Mouse (Mus musculus) megakaryocyte, adult 5-6 weeks (primary cell): Measurements from ENCODE around the gene Dnah17. TPM values are rescaled to one million over a fixed set of nuclear protein-coding genes. Genes with fewer than 3 reads are reported as not detected.
A peak's percentile ranks its signal among the peaks of the same experiment; 100 is the strongest.

ENCODE experiments used
- ATAC-seq: 2 replicates; pipeline ENCODE4 v1.8.0; 2016; ENCODE audit warnings: mild to moderate bottlenecking, inconsistent platforms; ENCODE audit not compliant: poor library complexity, severe bottlenecking
- total RNA-seq, 2 experiments: library from RNA; stranded (forward) in 1 of 2; stranded (reverse) in 1 of 2; fragments of 153-499, 151-499 nt in 1 of 2; fragments of 221-1000, 200-1000 nt in 1 of 2; gene quantifications; 2 replicates each; pipeline versions ENCODE4 v1.2.3 to v1.2.4; 2015 to 2017

The Dnah17 gene
- total RNA-seq, 2 experiments from 2014 or later = under 0.01 TPM

DNA sequence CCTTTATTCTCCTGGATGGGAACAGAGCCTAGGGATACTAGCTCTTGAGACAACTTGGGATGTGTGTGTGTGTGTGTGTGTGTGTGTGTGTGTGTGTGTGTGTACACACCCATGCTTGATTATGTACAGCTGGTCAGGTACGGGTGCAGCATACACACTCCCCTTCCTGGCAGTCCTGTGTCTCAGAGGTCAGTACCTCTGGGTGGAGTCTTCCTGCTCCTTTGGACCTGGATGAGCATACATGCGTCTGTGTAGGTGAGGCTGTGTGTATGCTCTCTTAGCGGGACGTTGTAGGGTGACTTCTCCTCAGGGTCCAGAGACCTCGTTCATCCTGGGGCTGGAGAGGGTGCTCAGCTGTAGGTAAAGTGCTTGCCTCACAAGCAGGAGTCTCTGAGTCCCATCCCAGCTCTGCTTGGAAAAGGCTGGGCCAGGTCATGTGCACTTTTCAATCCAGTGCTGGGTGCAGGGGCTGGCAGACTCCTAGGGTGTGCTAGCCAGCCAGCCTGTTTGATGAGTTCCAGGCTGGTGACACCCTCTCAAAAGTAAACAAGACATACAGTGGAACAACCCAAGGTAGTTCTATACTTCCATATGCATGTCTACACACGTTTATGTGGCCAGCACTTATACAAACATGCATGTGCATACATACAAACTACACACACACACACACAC lies 131.0 kb downstream of the Dnah17 start:
- no peak for ATAC-seq

DNA sequence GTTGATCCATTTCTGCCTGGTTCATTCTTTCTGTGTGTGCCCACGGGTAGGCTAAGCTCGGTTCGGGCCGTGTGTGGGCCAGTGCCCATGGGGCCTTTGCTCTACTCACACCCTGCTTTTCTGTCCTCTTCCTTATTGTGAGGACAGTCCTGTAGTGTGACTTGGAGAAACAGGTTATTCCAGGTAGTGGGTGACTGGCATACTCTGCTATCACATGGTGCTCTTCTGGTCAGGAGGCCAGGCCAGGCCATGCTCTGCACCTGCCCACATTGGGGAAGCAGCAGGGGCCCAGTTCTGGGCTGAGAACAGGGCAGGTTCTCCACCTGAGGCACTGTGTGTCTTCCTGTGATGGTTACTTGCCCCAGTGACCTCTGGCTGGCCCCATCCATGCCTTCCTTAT lies 132.1 kb downstream of the Dnah17 start:
- ATAC-seq = no peak

DNA sequence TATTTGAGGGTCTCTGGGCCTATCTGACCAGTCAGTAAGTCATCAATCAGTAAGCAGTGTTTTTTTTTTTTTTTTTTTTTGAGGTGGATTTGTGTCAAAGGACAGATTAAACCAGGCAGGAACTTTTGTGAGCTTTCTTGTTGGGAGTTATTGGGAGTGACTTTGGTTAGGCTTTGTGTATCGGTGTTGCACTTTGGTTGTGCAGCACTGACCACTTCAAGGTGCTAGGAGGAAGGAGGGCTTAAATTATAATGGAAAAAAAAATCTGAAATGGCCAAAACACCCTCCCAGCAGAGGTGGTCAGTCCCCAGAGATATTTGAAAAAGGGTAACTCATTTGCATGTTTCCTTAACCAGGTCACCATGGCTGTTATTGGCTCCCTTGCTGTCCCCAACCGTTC lies 133.3 kb downstream of the Dnah17 start:
- ATAC-seq = no peak

DNA sequence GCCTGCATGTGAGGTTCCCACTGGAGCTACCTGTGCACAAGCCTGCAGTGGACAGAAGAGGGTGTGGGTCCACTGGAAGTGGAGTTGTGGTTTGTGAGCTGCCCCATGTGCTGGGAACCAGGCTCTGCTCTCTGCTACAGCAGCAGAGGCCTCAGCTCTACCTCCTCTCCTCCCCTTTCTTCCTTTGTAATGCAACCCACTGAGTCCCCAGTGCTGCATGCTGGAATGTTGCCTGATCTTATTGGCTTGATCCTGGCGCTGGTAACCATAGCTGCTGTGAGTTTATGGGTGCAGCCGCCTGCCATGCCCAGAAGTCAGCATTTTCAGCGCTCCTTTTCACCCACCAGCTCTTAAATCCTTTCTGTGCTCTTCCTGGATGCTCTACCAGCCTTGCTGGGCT lies 134.4 kb downstream of the Dnah17 start:
- no peak for ATAC-seq

DNA sequence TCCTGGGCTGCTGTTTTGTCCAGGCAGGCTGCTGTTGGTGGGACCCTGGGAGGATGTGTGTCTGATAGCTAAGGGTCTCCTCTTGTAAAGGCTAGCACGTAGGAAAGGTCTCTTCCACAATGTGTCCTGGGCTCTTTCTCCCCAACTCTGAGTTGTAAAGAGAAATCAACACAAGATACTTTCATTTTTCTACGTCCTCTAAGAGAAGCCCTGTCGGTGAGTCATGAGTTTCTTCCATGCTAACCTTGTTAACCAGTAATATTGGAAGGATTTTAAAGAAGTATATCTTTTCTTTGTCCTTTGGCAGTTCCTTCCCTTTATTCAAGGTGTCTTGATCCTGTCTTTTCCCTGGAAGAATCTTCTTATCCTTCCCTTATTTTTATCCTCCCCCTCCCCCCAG lies 134.8 kb downstream of the Dnah17 start:
- no peak for ATAC-seq

DNA sequence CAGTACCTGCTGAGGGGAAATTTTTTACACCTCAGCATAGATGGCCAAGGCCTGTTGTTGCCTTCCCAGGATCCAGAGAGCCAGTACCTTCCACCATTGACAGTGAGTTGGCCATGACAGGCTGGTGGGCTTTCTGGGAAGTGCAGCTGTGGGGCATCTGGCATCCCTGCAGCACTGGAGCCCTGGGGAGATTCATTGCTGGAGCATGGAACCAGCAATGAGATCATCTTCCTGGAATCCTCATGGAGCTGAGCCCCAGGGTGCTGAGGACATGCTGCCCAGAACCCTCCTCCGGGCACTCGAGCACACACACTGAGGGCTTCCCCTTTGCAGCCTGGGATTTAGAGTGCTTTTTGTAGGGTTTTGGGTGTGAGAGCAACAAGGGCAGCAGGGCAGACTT lies 135.2 kb downstream of the Dnah17 start:
- no peak for ATAC-seq

DNA sequence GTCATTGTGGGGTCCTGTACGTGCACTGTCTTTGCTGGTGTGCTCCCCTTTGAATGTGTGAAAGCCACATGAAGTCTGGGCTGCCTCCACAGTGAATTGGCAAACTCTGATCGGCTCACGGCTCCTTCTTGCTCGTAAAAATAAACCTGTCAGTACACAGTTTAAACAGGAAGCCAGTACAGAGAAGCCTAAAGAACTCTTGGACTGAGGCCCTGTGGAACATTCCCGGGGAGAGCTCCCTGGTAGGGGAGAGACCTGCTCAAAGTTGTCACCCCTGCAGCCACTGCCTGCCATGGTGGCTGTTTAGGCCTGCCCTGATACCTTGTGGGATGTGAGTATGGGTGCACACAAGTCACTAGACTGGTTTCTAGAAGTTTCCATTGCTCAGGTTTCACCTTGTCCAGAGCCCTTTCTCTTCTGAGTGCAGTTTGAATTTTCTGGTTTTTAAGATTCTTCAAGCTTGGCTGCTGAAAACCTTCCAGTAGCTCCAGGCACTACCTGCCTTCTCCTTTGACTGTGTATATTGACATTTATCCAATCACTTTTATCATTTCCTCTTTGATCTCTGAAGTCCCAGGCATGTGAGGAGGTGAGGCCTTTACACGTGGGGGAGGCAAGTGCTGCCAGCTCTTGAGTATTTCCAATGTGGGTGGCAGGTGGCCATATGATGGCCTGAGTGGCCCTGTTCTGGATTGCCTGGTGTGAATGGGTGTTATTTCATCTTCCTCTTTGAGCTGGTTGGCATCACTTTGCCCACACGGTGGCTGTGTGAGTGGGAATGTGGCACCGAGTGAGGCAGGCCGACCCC lies 136.0 kb downstream of the Dnah17 start:
- no peak for ATAC-seq

DNA sequence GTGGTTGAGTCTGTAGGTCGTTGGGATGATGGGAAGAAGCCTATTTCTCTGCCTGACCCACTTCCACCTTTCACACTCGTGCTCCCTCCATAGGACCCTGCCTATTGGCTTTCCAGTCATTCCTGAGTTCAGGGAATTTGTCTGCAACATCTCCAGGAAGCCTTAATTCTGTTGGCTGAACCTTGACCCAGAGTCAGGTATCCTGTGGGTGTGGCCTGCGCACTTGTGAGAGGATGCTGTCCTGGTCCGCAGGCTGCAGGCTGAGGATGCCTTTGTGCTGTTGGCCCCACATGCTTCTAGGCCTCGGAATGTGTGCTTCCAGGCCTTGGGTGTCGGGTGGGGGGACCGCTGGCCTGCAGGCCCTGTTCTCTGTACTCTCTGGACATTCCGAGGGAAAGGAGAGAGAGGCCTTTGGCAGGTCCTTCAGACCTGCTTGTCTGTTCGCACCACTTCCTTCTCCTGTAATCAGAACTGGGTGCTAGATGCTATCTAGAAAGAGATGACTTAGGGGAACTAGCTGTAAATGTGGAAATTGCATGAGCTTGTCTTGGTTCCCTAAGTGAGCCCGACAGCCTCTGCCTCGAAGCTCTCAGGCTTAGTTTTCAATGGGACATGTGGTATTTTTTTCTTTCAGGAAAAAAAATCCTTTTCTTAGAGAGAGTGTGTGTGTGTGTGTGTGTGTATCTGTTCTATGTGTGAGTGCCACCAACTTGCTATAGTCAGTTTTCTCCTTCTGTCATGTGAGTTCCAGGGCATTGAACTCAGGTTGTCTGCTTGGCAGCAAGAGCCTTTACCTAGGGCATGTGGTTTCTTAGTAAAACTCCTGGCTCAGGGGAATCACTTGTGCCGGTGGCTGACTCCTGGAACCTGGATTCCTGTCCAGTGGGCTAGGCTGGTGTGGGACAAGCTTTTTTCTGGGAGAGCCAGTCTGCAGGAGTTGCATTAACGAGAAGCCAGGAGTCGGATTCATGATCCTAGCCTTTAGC lies 137.0 kb downstream of the Dnah17 start:
- peak; percentile 57 for ATAC-seq

DNA sequence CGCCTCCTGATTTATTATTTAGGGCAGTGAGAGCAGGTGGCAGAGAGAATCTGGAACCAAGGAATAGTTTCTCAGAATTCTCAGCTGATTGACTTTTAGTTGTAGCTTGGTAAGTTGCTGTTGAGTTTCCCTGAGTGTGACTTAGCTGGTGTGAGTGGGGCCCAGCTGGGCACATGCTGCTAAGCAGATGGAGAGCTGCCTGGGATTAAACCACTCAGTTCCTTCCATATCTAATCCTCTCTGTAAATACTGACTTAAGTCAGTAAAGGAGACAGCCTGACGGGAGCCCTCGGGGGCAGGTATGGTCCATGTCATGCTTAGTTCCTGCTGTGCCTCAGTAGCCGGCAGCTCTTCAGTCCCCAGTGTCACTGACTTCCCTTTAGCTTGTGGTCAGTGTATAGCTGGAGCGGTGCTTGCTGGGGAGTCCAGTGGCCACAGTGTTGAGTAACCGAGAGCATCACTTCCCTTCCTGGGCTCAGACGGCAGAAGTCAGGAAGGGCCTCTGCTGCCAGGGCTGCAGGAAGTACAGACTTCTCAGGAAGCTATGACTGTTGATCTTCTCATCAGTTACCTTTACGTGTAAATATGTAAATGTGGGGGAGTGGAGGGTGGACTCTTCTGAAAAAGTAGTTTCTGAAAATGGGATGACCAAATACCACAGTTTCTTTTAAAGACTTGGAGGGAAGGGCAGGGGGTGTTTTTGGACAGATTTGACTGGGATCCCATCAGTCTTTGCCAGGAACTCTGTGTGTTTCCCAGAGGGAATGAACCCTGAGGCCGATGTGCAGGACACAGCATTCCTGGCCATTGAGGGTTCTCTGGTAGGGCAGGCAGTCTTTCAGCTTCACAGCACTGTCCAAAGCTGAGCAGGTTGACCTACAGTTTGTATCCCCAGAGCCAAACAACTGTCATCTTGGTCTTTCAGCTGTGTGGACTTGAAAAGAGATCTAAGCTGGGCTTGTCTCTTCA lies 138.6 kb downstream of the Dnah17 start:
- peak; percentile 78 for ATAC-seq

DNA sequence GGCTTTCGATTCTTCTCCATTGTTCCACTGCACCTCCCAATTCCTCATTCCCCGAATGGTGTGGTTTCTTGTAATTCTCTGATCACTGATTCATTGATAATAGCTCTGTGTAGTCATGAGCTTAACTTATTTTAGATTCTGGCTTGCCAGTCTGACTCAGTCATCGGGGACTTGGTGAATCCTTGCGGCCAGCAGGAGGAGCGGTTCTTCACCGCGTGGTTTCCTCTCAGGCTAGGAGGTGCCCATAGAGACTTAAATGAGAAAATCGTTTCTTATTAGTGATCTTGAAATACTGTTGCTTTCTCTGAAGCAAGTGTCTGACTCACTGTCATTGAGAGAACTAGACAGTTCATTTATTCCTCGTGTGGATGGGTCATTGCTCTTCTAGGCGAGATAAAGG lies 140.5 kb downstream of the Dnah17 start:
- ATAC-seq = no peak

DNA sequence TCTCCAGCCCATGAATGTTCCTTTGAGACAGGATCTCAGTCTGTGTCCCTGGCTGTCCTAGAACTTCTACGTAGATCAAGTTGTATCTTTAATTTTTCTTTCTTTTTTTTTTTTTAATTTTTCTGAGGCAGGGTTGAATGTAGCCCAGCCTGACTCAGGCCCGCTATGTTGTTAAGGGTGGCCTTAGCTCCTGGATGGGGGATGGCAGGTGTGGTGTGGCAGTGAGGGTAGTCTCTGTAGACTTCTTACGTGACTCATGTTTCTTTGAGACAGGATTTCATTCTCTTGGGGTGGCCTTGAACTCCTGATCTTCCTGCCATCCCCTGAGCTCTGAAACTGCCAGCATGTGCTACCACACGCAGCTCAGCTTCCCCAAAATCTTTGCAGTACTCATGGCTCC lies 141.2 kb downstream of the Dnah17 start:
- ATAC-seq = no peak

DNA sequence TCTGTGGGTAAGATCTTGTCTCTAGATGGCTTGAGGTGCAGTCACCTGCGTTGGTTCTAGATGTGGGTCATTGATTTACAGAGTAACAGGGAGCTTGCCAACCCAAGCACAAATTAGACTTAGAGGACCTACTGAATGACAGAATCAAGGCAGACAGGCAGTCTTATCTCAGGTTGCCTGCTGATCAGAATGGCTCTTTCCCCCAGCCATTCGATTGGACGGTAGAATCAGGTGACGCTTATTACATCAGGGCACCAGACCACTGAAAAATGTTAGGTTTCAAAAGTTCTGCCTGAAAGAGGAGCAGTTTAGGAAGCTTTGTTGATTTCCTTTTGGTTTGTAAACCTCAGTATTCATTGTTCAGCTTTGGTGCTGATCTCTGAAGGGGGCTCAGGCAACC lies 142.5 kb downstream of the Dnah17 start:
- ATAC-seq = no peak

DNA sequence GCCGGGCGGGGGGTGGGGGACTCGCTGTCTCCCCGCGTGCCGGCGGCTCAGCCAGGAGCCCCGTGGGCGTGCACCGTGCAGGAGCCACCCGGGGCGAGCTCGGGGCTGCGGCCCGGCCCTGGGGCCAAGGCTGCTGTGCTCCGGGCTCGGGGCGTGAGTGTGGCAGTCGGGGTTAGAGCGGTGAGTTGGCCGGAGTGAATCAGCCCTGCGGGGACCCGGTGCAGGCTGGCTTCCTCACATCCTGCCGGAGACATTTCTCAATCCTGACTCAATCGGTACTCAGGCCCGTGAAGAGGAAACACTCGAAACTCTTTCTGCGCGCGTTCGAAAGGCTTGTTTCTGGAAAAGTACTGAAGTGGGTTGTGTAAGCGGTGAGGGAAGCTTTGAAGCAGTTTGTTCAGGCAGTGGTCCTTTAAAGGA lies 143.4 kb downstream of the Dnah17 start:
- peak; percentile 56 for ATAC-seq

DNA sequence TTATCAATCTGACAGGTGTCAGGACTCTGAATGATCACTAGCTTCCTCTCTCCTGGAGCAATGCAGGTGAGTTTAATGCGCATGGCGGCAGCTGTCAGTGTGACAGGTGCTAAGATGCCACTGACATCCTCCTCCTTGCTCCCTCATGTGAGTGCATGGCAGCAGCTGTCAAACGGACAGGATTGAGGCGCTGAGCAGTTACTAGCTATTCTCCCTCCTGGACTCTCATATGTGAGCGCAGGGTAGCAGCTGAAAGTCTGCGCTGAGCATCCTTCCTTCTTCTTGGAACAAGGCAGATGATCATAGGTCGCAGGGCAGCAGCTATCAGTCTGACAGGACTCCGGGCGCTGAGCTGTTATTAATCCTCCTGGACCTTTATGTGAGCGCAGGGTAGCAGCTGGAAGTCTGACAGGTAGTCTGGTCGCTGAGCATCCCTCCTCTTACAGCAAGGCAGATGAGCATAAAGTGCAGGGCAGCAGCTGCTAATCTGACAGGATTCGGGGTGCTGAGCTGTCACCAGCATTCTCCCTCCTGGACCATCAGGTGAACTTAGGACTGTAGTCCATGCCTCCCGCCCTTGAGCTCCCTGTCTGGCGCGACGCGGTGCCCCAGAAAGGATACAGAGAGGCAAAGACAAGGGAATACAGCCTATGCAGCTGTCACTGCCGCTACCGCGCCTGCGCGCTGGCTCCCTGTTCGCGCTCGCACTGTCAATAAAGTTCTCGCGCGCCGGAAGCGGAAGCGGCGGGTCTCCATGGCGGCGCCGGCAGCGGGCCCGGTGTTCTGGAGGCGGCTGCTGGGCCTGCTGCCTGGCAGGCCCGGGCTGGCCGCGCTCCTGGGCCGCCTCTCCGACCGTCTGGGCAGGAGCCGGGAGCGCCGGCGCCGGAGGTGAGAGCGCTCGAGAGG lies 144.1 kb downstream of the Dnah17 start, which contains the start of gene Pgs1:
Pgs1 (plus strand) TSS at position 167 of the 906 bp plus-strand sequence.
- ATAC-seq = peak; percentile 61

DNA sequence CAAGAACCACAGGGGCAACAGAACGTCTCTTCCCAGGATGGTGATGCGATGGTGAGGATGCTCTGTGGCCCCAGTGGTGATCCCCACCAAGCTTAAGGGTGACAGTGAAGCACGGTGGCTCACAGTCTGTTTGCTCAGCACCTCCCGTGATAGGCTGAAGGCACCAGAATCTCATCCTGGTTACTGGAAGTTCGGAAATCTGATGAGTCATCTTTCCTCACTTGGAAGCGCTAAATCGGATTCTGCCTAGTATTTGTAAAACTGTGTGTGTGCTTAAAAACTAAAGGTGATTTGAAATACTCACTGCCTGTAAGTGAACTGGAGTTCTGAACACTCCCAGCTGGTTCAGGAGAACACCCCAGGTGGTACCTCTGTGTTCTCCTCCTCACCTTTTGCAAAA lies 146.7 kb downstream of the Dnah17 start:
- no peak for ATAC-seq

DNA sequence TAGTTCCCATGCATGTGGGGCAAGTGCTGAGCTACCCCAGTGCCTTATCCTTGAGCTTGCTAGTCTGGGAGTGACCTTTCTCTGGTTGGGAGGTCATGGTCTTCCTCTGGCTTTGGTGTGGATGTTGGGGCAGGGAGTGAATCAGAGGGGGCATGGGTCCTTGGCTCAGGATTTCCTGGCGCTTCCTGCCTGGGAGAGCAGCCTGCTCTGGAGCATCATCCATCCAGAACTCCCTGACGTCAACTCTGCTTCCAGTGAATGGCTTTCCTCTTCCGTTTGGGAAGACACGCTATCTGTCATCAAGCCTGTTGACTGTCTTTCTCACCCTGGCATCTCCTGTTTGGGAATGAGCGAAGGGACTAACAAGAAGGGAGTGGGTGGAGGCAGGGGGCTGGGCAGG lies 148.0 kb downstream of the Dnah17 start:
- ATAC-seq = no peak

DNA sequence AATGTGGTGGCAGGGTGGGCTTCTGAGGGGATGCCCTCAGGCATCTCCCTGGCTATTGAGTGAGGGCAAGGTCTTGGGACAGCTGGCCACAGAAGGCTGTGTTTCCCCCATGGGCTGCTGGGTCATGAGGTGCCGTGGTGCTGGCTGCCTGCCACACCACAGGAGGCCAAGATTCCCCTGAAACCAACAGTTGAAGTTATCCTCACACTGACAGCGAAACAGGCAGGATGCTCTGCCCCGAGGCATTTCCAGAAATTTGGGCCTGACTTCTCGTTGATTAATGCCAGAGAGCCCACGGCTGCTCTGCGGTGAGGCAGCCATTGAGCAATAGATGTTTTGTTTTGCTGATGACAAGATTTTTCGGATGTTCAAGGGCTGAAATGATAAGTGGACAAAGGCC lies 151.0 kb downstream of the Dnah17 start:
- peak; percentile 58 for ATAC-seq

DNA sequence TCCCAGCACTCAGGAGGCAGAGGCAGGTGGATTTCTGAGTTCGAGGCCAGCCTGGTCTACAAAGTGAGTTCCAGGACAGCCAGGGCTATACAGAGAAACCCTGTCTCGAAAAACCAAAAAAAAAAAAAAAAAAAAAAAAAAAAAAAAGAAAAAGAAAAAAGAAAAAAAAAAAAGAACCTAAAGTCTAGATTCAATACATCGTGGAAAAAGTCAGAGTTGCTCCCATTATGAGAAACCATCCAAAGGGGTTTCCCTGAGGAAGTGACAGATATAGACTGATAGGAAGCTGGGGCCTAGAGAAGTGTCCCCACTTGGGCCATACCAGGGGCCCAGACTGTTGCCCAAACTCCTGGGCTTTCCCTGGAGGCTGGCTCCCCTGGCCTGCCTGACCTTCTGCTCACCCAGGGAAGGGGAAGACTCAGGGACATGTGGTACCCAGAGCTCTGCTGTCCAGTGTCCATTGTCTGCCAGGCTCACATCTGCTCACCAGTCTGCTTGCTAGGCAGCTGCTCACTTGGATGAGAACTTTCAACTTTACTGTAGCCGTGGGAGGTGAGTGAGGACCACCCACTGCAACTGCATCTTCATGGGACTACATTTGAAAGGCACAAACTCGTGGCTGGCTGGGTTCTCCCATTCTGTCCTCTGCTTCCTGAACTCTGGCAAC lies 152.6 kb downstream of the Dnah17 start:
- ATAC-seq = no peak
